ENCODE assay signal across 28 mouse cellular contexts in genomic region chr4:76590722-76591121, GRCm38 (mm10).
"Had no signal": no experiment of that assay in that cellular context is flagged by ENCODE, and none has a peak within 500 bp of the region (broad histone marks: within the 10 kb centered on the region; RNA-seq: fewer than 3 reads in every experiment).

No protein-coding gene starts in this region.

- H3K27ac ChIP-seq: embryonic facial prominence, embryonic 10.5 days; embryonic facial prominence, embryonic 12.5 days; embryonic facial prominence, embryonic 13.5 days; embryonic facial prominence, embryonic 15.5 days; forebrain, embryonic 10.5 days; forebrain, embryonic 12.5 days; forebrain, embryonic 13.5 days; forebrain, embryonic 15.5 days; gastrocnemius, adult 2 months had no signal

- DNase-seq: cerebellum, adult 18-20 months; cerebellum, adult 2 months; cerebellum, adult 8-10 months; cerebellum, adult 9-10 months; cerebellum, adult 9-11 months; cerebellum, postnatal 10 days; cerebellum, postnatal 14 days; cerebellum, postnatal 25 days; cerebellum, postnatal 36 days; embryo, embryonic 11 days; forebrain, postnatal 0 days; gastrocnemius, adult 2 months; gastrocnemius, postnatal 10 days; gastrocnemius, postnatal 14 days; gastrocnemius, postnatal 25 days; gastrocnemius, postnatal 36 days; heart, adult 11 months had no signal

- H3K9ac ChIP-seq: embryonic facial prominence, embryonic 12.5 days; embryonic facial prominence, embryonic 13.5 days; embryonic facial prominence, embryonic 15.5 days; forebrain, embryonic 12.5 days; forebrain, embryonic 13.5 days; forebrain, embryonic 15.5 days; forebrain, postnatal 0 days had no signal

- H3K4me1 ChIP-seq: embryonic facial prominence, embryonic 10.5 days; embryonic facial prominence, embryonic 12.5 days; embryonic facial prominence, embryonic 13.5 days; embryonic facial prominence, embryonic 15.5 days; forebrain, embryonic 10.5 days; forebrain, embryonic 12.5 days; forebrain, embryonic 13.5 days; forebrain, embryonic 15.5 days had no signal

- ATAC-seq: forebrain, embryonic 13.5 days; forebrain, embryonic 14.5 days; forebrain, embryonic 15.5 days; forebrain, embryonic 16.5 days; forebrain, postnatal 0 days had no signal

- H3K4me2 ChIP-seq: embryonic facial prominence, embryonic 12.5 days; embryonic facial prominence, embryonic 13.5 days; embryonic facial prominence, embryonic 15.5 days; forebrain, embryonic 12.5 days; forebrain, embryonic 13.5 days; forebrain, embryonic 15.5 days had no signal

- H3K36me3 ChIP-seq: embryonic facial prominence, embryonic 10.5 days; embryonic facial prominence, embryonic 12.5 days; embryonic facial prominence, embryonic 13.5 days; embryonic facial prominence, embryonic 15.5 days; forebrain, embryonic 10.5 days; forebrain, embryonic 12.5 days; forebrain, embryonic 15.5 days had no signal

- H3K4me3 ChIP-seq: embryonic facial prominence, embryonic 10.5 days; embryonic facial prominence, embryonic 12.5 days; embryonic facial prominence, embryonic 13.5 days; embryonic facial prominence, embryonic 15.5 days; erythroblast, embryonic 14.5 days; forebrain, embryonic 10.5 days; forebrain, embryonic 12.5 days; forebrain, embryonic 13.5 days; forebrain, embryonic 15.5 days; gastrocnemius, adult 2 months had no signal

- H3K27me3 ChIP-seq: embryonic facial prominence, embryonic 12.5 days; embryonic facial prominence, embryonic 13.5 days; embryonic facial prominence, embryonic 15.5 days; forebrain, embryonic 12.5 days; forebrain, embryonic 13.5 days; forebrain, embryonic 15.5 days had no signal

- H3K9me3 ChIP-seq: embryonic facial prominence, embryonic 10.5 days; embryonic facial prominence, embryonic 12.5 days; embryonic facial prominence, embryonic 13.5 days; embryonic facial prominence, embryonic 15.5 days; forebrain, embryonic 10.5 days; forebrain, embryonic 12.5 days; forebrain, embryonic 13.5 days; forebrain, embryonic 15.5 days had no signal
